Mouse (Mus musculus): ENCODE measurements around the gene Sorcs2.

- TF ChIP-seq CTCF (IDR thresholded peaks at IDR 0.05; ENCODE audit: extremely low read depth, insufficient read depth, low read length): no peak
- TF ChIP-seq POLR2A (IDR thresholded peaks at IDR 0.05; ENCODE audit: extremely low read depth, insufficient read depth, low read length): no peak
Observed at GRCm38 (mm10) chr5:36330472-36331155, 67.3 kb downstream of the Sorcs2 start.
